Mouse (Mus musculus): ENCODE data around the gene Gm42906.

- TF ChIP-seq MAFK (IDR thresholded peaks at IDR 0.05; ENCODE audit: insufficient read depth, low read depth, low read length) (no peak), ZC3H11A (IDR thresholded peaks at IDR 0.05; ENCODE audit: borderline replicate concordance, low read depth, low read length) (no peak), HCFC1 (IDR thresholded peaks at IDR 0.05; ENCODE audit: borderline replicate concordance, insufficient read depth, low read length) (no peak), ZNF384 (IDR thresholded peaks at IDR 0.05; ENCODE audit: low read depth, low read length) (no peak), CHD2 (IDR thresholded peaks at IDR 0.05; ENCODE audit: low read depth, low read length) (no peak)
Observed at GRCm38 (mm10) chr5:151054743-151055114, 373.2 kb downstream of the Gm42906 start.

Data from ES-E14 (cell line).